Comparison of ENCODE assay signal across 8 mouse cellular contexts in the genomic region with DNA sequence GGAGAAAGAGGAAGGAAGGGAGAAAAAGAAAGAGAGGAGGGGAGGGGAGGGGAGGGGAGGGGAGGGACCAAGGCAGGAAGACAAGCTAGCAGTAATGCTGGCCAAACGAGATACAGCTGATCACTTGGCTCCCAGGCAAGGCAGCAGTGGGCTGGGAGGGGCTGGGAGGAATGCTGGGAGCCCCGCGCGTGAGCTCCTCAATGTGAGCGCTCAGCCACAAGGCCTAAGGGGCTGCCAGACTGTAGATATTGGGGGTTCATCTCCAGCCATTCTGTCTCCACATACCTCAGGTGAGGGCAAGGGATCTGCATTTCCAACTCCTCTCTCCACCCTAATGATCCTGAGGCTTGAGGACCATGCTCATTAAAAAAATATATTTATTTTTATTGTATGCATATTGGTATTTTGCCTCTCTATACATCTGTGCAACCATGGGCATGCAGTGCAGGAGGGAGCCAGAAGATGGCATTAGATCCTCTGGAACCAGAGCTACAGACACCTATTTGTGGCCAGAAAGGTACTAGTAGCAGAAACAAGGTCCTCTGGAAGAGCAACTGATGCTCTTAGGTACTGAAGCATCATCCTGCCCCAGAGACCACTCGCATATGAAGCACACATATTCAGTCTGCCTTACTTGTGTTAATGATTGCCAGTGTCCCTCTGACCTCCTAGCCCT. TPM values are rescaled to one million over a fixed set of nuclear protein-coding genes. Genes with fewer than 3 reads are reported as not detected.
DNase-seq lines count a peak whose midpoint lies in the region; ATAC-seq and TF ChIP-seq lines count a peak whose summit lies in the region.

No protein-coding gene starts in this region.

- no peak overlapping the region for H3K9ac ChIP-seq in forebrain, embryonic 14.5 days (ENCODE audit: low read length)
- no peak overlapping the region for H3K9ac ChIP-seq in kidney, embryonic 15.5 days

- H3K4me1 ChIP-seq in kidney, adult 2 months (ENCODE audit: control insufficient read depth, insufficient read depth, low read length): no peaks in the 10 kb centered on the region
- no peaks in the 10 kb centered on the region for H3K4me1 ChIP-seq in forebrain, embryonic 14.5 days (ENCODE audit: control insufficient read depth, insufficient read depth, low read length)
- H3K4me1 ChIP-seq in kidney, embryonic 15.5 days: peaks cover 14% of the 10 kb centered on the region

- no peaks in the 10 kb centered on the region for H3K27me3 ChIP-seq in kidney, adult 2 months (replicated peaks; ENCODE audit: control insufficient read depth, insufficient read depth, low read length)
- H3K27me3 ChIP-seq in forebrain, embryonic 14.5 days (replicated peaks; ENCODE audit: control insufficient read depth, insufficient read depth, low read length): no peaks in the 10 kb centered on the region
- H3K27me3 ChIP-seq in kidney, embryonic 15.5 days: no peaks in the 10 kb centered on the region

- H3K4me2 ChIP-seq in forebrain, embryonic 14.5 days (ENCODE audit: low read length): no peak overlapping the region
- H3K4me2 ChIP-seq in kidney, embryonic 15.5 days: no peak overlapping the region

- H3K36me3 ChIP-seq in kidney, adult 2 months (ENCODE audit: control insufficient read depth, insufficient read depth, low read length): no peaks in the 10 kb centered on the region
- H3K36me3 ChIP-seq in forebrain, embryonic 14.5 days (ENCODE audit: control insufficient read depth, insufficient read depth, low read length): no peaks in the 10 kb centered on the region
- no peaks in the 10 kb centered on the region for H3K36me3 ChIP-seq in kidney, embryonic 15.5 days

- no peaks in the 10 kb centered on the region for H3K9me3 ChIP-seq in forebrain, embryonic 14.5 days (replicated peaks; ENCODE audit: control insufficient read depth, low read length)
- H3K9me3 ChIP-seq in kidney, embryonic 15.5 days (replicated peaks): no peaks in the 10 kb centered on the region

- peak; percentile 44 for TF ChIP-seq CTCF in kidney, adult 2 months (conservative IDR thresholded peaks at IDR 0.05; ENCODE audit: insufficient read depth, insufficient read length, low read depth, low read length)

- H3K4me3 ChIP-seq in kidney, adult 2 months (ENCODE audit: insufficient read depth, low read depth, low read length): no peak overlapping the region
- H3K4me3 ChIP-seq in forebrain, embryonic 14.5 days (ENCODE audit: low read depth, low read length): no peak overlapping the region
- no peak overlapping the region for H3K4me3 ChIP-seq in kidney, embryonic 15.5 days (replicated peaks)

- 21% methylated on average over 6 of the region's 6 CpGs for WGBS in kidney, adult 2 months
- 32% methylated on average over 6 of the region's 6 CpGs for WGBS in forebrain, embryonic 14.5 days
- WGBS in kidney, embryonic 15.5 days: 29% methylated on average over 6 of the region's 6 CpGs

- peak; percentile 49; the same call in 1 of the 2 replicates for ATAC-seq in forebrain, embryonic 14.5 days
- no peak for ATAC-seq in kidney, embryonic 15.5 days (replicated peaks; ENCODE audit: low FRiP score)
- ATAC-seq in megakaryocyte, adult 5-6 weeks (ENCODE audit: poor library complexity, severe bottlenecking): peak; percentile 73

- H3K27ac ChIP-seq in kidney, adult 2 months (ENCODE audit: insufficient read depth, low read depth, low read length): peak overlapping the region; percentile 2; the same call in 1 of the 2 replicates
- no peak overlapping the region for H3K27ac ChIP-seq in forebrain, embryonic 14.5 days (ENCODE audit: low read depth, low read length)
- H3K27ac ChIP-seq in kidney, embryonic 15.5 days: peak overlapping the region; percentile 75

- DNase-seq in kidney, adult 2 months: peak; percentile 45
- DNase-seq in kidney, adult 11 months: no peak
- peak; percentile 35 for DNase-seq in NIH3T3 (ENCODE audit: low read depth)
- DNase-seq in forebrain, embryonic 14.5 days (ENCODE audit: low spot score): peak; percentile 29
- peak; percentile 50 for DNase-seq in thymus, postnatal 25 days
- DNase-seq in gastrocnemius, postnatal 25 days: no peak

- TF ChIP-seq POLR2A in kidney, adult 2 months (IDR thresholded peaks at IDR 0.05; ENCODE audit: low read depth, low read length): no peak

RNA-seq across cellular contexts. Expression of a gene that starts 2.6 kb away (rescaled TPM):
- 45.1 and 48.5 TPM in 2 replicates for polyA plus RNA-seq in kidney, adult 2 months (2012; rRNA removed)
- 13.6 and 13.7 TPM in 2 replicates for polyA plus RNA-seq in forebrain, embryonic 14.5 days (2014; fragmentation: Nextera tagmentation; extraction: Ambion mirVana)
- polyA plus RNA-seq in kidney, embryonic 15.5 days (2015; fragmentation: Nextera tagmentation; extraction: Ambion mirVana): 35.9 and 38.3 TPM in 2 replicates
- 0.52 and 1.1 TPM in 2 replicates for total RNA-seq in megakaryocyte, adult 5-6 weeks (2015)
- total RNA-seq in megakaryocyte, adult 5-6 weeks (2017): 0.37 and 0.57 TPM in 2 replicates
- total RNA-seq in gastrocnemius, postnatal 25 days (2021): 10 to 100 TPM; 41.8 to 51.9 TPM

Comparison
In these comparisons a context has a peak if more than half of its experiments do, and no peak if none do; other contexts are left out.
1. DNase-seq: peak in kidney, adult 2 months (single experiment), NIH3T3 (single experiment), forebrain, embryonic 14.5 days (single experiment) and thymus, postnatal 25 days (single experiment); none in kidney, adult 11 months (single experiment) and gastrocnemius, postnatal 25 days (single experiment).